Mouse (Mus musculus) splenic B cell, adult 2 months (primary cell): ENCODE data around the gene Immp2l.

Experiments used
- DNase-seq: peaks from one replicate; pipeline ENCODE4 v3.0.0-alpha.2; 2011; ENCODE audit warnings: low read depth, low spot score
- H3K27me3 ChIP-seq: 2 replicates; pipeline ENCODE4 v1.6.1; 2012; ENCODE audit warnings: mild to moderate bottlenecking, low read length, moderate library complexity, mixed read lengths; ENCODE audit not compliant: control insufficient read depth, poor library complexity, insufficient read depth, severe bottlenecking
- H3K36me3 ChIP-seq: 2 replicates; pipeline ENCODE4 v1.6.1; 2012; ENCODE audit warnings: mild to moderate bottlenecking, low read length, moderate library complexity, mixed read lengths; ENCODE audit not compliant: control insufficient read depth, poor library complexity, insufficient read depth, severe bottlenecking

Gene Immp2l

DNA sequence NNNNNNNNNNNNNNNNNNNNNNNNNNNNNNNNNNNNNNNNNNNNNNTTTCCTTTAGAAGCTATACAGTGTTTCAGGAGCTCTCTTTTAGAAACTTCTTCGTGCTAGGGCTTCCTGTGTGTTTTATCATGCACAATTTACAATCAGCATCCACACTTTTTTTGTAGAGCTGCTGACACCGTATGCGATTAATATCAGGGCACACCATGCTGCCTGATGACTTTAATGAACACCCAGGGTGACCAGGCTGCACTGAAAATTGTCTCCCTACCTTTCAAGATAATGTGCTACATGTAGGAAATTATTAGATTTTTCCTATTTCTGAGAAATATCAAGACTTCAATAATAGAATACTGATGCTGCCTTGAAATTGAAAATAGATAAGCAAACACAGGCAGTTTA lies 549.9 kb downstream of the Immp2l start:
- no peaks in the 10 kb centered on the region for H3K27me3 ChIP-seq
- no peak for DNase-seq
- no peaks in the 10 kb centered on the region for H3K36me3 ChIP-seq

- Histone ChIP-seq H3K27me3 (no peaks in the 10 kb centered on the region), H3K36me3 (no peaks in the 10 kb centered on the region)
- DNase-seq, result no peak
Measured at GRCm38 (mm10) chr12:41575221-41575620, 551.3 kb downstream of the Immp2l start.

DNA sequence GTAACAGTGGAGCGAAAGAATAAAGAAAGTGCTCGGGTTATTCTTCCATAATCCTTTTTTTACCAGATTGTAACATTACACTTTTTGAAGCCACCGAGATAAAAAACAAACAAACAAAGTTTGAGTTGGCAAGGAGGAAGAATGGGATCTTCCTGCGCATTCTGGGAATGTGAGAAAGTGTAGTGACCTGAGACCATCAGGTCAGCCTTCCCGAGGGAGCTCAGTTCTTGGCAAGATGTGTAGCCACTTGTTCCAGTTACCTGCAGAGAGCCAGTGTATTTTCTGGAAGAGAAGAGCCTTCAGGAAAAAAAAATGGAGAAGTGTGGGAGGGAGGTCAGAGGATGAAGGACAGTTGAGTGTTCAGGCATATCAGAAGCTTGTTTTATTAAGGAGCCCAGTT lies 569.5 kb downstream of the Immp2l start:
- Histone ChIP-seq H3K36me3 (no peaks in the 10 kb centered on the region), H3K27me3 (no peaks in the 10 kb centered on the region)

GRCm38 (mm10) chr12:41594037-41594436 lies 570.1 kb downstream of the Immp2l start:
- no peak for DNase-seq
- Histone ChIP-seq H3K36me3 (no peaks in the 10 kb centered on the region), H3K27me3 (no peaks in the 10 kb centered on the region)

More for the DNA sequence above, 569.5 kb downstream of the Immp2l start:
- no peak for DNase-seq

GRCm38 (mm10) chr12:41615271-41615670 lies 591.4 kb downstream of the Immp2l start:
- H3K27me3 ChIP-seq, result no peaks in the 10 kb centered on the region
- DNase-seq, result no peak
- no peaks in the 10 kb centered on the region for H3K36me3 ChIP-seq

DNA sequence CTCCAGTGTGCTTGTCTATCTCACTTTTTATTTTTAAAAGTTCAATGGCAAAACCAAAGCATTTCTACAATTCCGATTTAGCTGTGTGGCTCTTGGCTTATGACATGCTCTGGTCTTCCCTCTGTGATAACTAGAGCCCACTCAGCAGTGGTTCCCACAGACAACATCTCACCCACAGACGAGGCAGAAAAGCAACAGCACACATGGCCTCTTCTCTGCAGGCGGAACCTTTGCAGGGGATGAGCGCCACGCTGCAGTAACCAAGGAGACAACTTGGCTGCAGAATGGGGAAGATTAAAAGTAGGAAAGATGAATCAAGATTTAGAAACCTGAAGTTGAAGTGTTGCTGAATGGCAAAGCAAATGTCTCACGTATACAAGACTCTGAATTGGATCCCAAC lies 597.5 kb downstream of the Immp2l start:
- Histone ChIP-seq H3K36me3 (no peaks in the 10 kb centered on the region), H3K27me3 (no peaks in the 10 kb centered on the region)
- no peak for DNase-seq

- no peaks in the 10 kb centered on the region for H3K27me3 ChIP-seq
- no peak for DNase-seq
Measured at GRCm38 (mm10) chr12:41643262-41643661, 619.4 kb downstream of the Immp2l start.

GRCm38 (mm10) chr12:41644802-41645551 lies 621.1 kb downstream of the Immp2l start:
- DNase-seq, result no peak
- 0 out of 2 replicates have a peak, but pooled peaks cover 1% of the 10 kb centered on the region for H3K36me3 ChIP-seq
- no peaks in the 10 kb centered on the region for H3K27me3 ChIP-seq

More at GRCm38 (mm10) chr12:41643262-41643661, 619.4 kb downstream of the Immp2l start:
- H3K36me3 ChIP-seq, result 0 out of 2 replicates have a peak, but pooled peaks cover 1% of the 10 kb centered on the region

- no peaks in the 10 kb centered on the region for H3K27me3 ChIP-seq
- H3K36me3 ChIP-seq, result 0 out of 2 replicates have a peak, but pooled peaks cover 1% of the 10 kb centered on the region
- no peak for DNase-seq
Measured at GRCm38 (mm10) chr12:41646956-41647575, 623.2 kb downstream of the Immp2l start.

DNA sequence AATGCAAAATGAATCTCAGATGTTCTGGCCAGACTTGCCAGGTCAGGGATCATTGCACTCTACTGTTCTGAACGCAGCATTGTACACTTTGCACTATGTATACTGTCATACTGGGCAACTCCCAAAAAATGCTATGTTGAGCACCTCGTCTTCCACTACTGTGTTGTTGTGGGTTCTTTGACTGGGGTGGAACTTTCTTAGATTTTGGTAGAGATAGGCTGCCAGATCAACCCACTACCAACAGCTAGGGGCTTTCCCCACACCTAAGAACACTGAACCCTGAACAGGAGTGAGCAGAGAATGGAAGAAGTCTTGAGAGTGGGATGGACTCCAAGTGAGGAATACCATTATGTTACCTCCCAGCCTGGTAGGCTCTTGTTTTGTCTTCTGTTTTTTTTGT lies 623.8 kb downstream of the Immp2l start:
- 0 out of 2 replicates have a peak, but pooled peaks cover 1% of the 10 kb centered on the region for H3K36me3 ChIP-seq
- no peaks in the 10 kb centered on the region for H3K27me3 ChIP-seq
- DNase-seq, result no peak

GRCm38 (mm10) chr12:41649826-41650541 lies 626.1 kb downstream of the Immp2l start:
- Histone ChIP-seq H3K36me3 (no peaks in the 10 kb centered on the region), H3K27me3 (no peaks in the 10 kb centered on the region)
- DNase-seq, result no peak

DNA sequence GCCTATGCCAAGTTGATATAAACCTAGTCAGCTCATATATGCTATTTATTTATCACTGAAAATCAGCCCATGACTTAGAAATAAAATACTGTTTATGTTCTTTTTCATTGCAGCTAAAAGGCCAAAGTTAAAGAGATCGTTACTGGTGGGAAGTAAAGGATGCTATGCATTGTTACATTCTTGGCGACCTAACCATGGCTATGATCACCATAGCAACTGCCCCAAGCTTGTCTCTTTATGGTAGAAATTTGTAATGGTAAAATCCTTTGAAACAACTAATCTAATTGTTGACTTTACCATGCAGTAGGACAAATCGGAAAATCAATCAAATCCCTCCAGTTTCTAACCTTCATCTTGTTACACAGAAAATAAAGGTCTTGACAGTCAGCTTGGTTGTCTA lies 644.4 kb downstream of the Immp2l start:
- DNase-seq, result no peak
- no peaks in the 10 kb centered on the region for H3K36me3 ChIP-seq
- no peaks in the 10 kb centered on the region for H3K27me3 ChIP-seq

DNA sequence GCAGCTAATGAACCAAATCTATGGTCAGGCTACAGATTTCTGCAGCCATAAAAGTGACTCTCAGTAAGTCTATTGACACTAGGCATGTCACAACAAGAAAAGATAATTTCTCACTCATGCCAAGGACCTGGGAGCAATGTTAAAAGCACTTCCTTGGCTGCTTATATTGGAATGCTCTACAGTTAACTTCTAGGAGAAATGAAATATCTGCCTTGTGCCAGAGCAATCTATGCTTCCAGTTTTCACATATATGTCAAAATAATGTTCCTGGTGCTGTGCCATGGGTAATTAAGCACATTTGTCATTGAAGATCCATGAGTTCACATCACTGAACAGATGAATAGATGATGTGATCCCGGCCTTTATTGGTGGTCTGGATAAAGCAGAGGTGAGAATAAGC lies 645.6 kb downstream of the Immp2l start:
- DNase-seq, result no peak
- H3K27me3 ChIP-seq, result no peaks in the 10 kb centered on the region
- H3K36me3 ChIP-seq, result no peaks in the 10 kb centered on the region

- no peak for DNase-seq
- Histone ChIP-seq H3K27me3 (no peaks in the 10 kb centered on the region), H3K36me3 (no peaks in the 10 kb centered on the region)
Measured at GRCm38 (mm10) chr12:41674861-41675260, 651.0 kb downstream of the Immp2l start.

DNA sequence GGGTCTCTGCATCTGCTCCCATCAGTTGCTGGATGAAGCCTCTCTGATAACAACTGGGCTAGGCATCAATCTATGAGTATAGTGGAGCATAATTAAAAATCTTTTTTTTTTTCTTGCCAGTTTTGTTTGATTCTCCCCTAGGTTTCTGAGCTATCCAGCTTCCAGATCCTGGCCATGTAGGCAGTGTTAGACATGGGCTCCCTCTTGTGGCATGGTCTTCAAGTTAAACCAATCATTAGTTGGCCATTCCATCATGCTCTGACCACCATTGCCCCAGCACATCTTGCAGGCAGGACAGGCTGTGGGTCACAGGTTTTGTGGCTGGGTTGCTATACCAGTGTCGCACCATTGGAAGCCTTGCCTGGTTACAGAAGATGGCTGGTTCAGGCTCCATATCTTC lies 656.3 kb downstream of the Immp2l start:
- DNase-seq, result no peak
- H3K36me3 ChIP-seq, result no peaks in the 10 kb centered on the region
- no peaks in the 10 kb centered on the region for H3K27me3 ChIP-seq
